Mouse (Mus musculus) liver, adult 2 months (tissue): ENCODE measurements around the gene Fam161b. TPM values are rescaled to one million over a fixed set of nuclear protein-coding genes. Genes with fewer than 3 reads are reported as not detected.

Experiments used
- DNase-seq: peaks from one replicate; pipeline ENCODE4 v3.0.0-alpha.2; 2011; ENCODE audit warnings: low read depth, low spot score; ENCODE audit errors: extremely low read depth
- H3K27ac ChIP-seq: fragments of 200-500 bp; replicated peaks from 2 replicates; pipeline ENCODE4 v1.5.1; 2012; ENCODE audit warnings: low read depth, mild to moderate bottlenecking, control low read depth, inconsistent platforms, low read length; ENCODE audit not compliant: insufficient read depth
- H3K27me3 ChIP-seq: fragments of 200-500 bp; 2 replicates; pipeline ENCODE4 v1.6.1; 2012; ENCODE audit warnings: mild to moderate bottlenecking, moderate library complexity, low read length, inconsistent platforms; ENCODE audit not compliant: control insufficient read depth, insufficient read depth
- H3K36me3 ChIP-seq: fragments of 200-500 bp; 2 replicates; pipeline ENCODE4 v1.6.1; 2012; ENCODE audit warnings: low read length, inconsistent platforms; ENCODE audit not compliant: control insufficient read depth, insufficient read depth
- H3K4me1 ChIP-seq: fragments of 200-500 bp; 2 replicates; pipeline ENCODE4 v1.6.1; 2011; ENCODE audit warnings: low read length; ENCODE audit not compliant: control insufficient read depth, insufficient read depth
- H3K4me3 ChIP-seq: fragments of 200-500 bp; 2 replicates; pipeline ENCODE4 v1.5.1; 2011; ENCODE audit warnings: low read depth, mild to moderate bottlenecking, control low read depth, low read length, moderate library complexity; ENCODE audit not compliant: insufficient read depth
- H3K79me2 ChIP-seq: fragments of 200-500 bp; 2 replicates; pipeline ENCODE4 v1.6.1; 2012; ENCODE audit warnings: inconsistent platforms, mild to moderate bottlenecking, low read length, moderate library complexity; ENCODE audit not compliant: control insufficient read depth, insufficient read depth
- H3K9ac ChIP-seq: fragments of 200-500 bp; 2 replicates; pipeline ENCODE4 v1.6.1; 2012; ENCODE audit warnings: low read depth, mild to moderate bottlenecking, control low read depth, inconsistent platforms, low read length
- CTCF ChIP-seq: fragments of 200-500 bp; IDR thresholded peaks from 2 replicates; pipeline ENCODE4 v1.5.1; 2011; ENCODE audit warnings: low read depth, low read length, control low read depth
- POLR2A ChIP-seq: fragments of 200-500 bp; IDR thresholded peaks from 2 replicates; pipeline ENCODE4 v1.6.1; 2011; ENCODE audit warnings: low read length, control low read depth; ENCODE audit not compliant: insufficient read depth; ENCODE audit errors: extremely low read depth
- WGBS: fragments of 180-500 bp; shearing (Covaris S2); methylation state at CpG from one replicate; pipeline ENCODE4 v1.1.7; 2018; 5-methylcytosine and 5-hydroxymethylcytosine counted together
- polyA plus RNA-seq: library from polyadenylated mRNA; depleted of rRNA; stranded (reverse); fragments of >200 nt; gene quantifications from 2 replicates; pipeline ENCODE4 v1.2.3, GENCODE M21; 2012; rRNA removed
- total RNA-seq: library from RNA; depleted of rRNA; stranded (reverse); fragments of >200 nt; gene quantifications from 2 replicates; pipeline ENCODE4 v1.2.3, GENCODE M21; 2014; rRNA removed

Gene Fam161b
- total and polyA plus RNA-seq, 2 experiments = 0.09 to 0.15 TPM

DNA sequence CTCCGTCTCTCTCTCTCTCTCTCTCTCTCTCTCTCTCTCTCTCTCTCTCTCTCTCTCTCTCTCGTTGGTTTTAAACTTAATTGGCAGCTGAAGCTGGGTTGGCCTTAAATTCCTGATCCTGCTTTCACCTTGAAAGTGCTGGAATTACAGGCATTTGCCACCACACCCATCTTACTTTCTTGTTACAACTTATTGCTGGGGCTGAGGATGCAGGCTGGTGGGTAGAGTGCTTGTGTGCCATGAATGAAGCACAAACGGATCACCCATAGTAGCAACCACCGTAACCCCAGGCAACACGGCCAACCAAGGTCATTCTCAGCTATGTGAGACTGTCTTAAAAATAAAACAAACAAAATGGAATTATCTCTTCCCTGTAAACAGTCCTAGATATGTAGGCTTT lies 50.3 kb downstream of the Fam161b start:
- TF ChIP-seq CTCF (no peak), POLR2A (no peak)
- Histone ChIP-seq H3K27ac (no peak overlapping the region), H3K4me3 (no peak overlapping the region), H3K4me1 (peaks cover 3% of the 10 kb centered on the region), H3K79me2 (no peaks in the 10 kb centered on the region; the same call in 1 of the 2 replicates), H3K36me3 (peaks cover 30% of the 10 kb centered on the region), H3K27me3 (no peaks in the 10 kb centered on the region), H3K9ac (no peak overlapping the region)
- 68% methylated on average over 4 of the region's 5 CpGs for WGBS
- no peak for DNase-seq

DNA sequence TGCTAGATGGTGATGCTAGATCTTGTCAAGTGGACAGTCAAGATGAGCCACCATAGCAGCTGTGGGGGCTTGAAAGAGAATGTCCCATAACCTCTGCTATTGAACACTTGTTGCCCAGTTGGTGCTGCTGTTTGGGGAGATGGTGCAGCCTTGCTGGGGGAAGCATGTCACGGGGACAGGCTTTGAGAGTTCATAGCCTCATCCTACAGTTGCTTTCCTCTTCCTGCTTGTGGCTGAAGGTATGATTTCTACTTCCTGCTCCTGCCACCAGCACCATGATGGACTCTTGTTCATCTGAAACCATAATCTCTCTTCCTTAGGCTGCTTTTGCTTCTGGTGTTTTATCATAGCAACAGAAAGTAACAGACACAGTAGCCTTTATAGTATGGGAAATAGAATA lies 57.1 kb downstream of the Fam161b start:
- no peak overlapping the region for H3K9ac ChIP-seq
- H3K4me1 ChIP-seq = peaks cover 8% of the 10 kb centered on the region; the same call in 1 of the 2 replicates
- no peak for DNase-seq
- WGBS = 90% methylated on average over 1 of the region's 1 CpGs
- H3K36me3 ChIP-seq = peaks cover 55% of the 10 kb centered on the region
- no peaks in the 10 kb centered on the region for H3K79me2 ChIP-seq
- no peaks in the 10 kb centered on the region for H3K27me3 ChIP-seq
- TF ChIP-seq POLR2A = no peak
- TF ChIP-seq CTCF = no peak
- H3K4me3 ChIP-seq = no peak overlapping the region
- H3K27ac ChIP-seq = peak overlapping the region; percentile 38

- Histone ChIP-seq H3K27me3 (no peaks in the 10 kb centered on the region), H3K4me3 (no peak overlapping the region), H3K79me2 (no peaks in the 10 kb centered on the region), H3K27ac (peak overlapping the region; percentile 38), H3K4me1 (peaks cover 8% of the 10 kb centered on the region; the same call in 1 of the 2 replicates), H3K9ac (no peak overlapping the region), H3K36me3 (peaks cover 55% of the 10 kb centered on the region)
- peak; percentile 93 for DNase-seq
- TF ChIP-seq POLR2A = no peak
- TF ChIP-seq CTCF = no peak
- 21% methylated on average over 5 of the region's 5 CpGs for WGBS
Measured at GRCm38 (mm10) chr12:84304101-84304500, 57.5 kb downstream of the Fam161b start.

- no peak overlapping the region for H3K9ac ChIP-seq
- DNase-seq = no peak
- TF ChIP-seq CTCF = no peak
- TF ChIP-seq POLR2A = no peak
Measured at GRCm38 (mm10) chr12:84299265-84299664, 62.4 kb downstream of the Fam161b start.

GRCm38 (mm10) chr12:84297851-84298250 lies 63.8 kb downstream of the Fam161b start:
- 78% methylated on average over 6 of the region's 6 CpGs for WGBS
- Histone ChIP-seq H3K36me3 (peaks cover 66% of the 10 kb centered on the region), H3K27me3 (no peaks in the 10 kb centered on the region), H3K27ac (no peak overlapping the region), H3K4me1 (no peaks in the 10 kb centered on the region), H3K9ac (no peak overlapping the region), H3K4me3 (no peak overlapping the region), H3K79me2 (no peaks in the 10 kb centered on the region)
- no peak for TF ChIP-seq CTCF
- no peak for TF ChIP-seq POLR2A
- no peak for DNase-seq

More at GRCm38 (mm10) chr12:84299265-84299664, 62.4 kb downstream of the Fam161b start:
- H3K36me3 ChIP-seq = peaks cover 64% of the 10 kb centered on the region
- WGBS = 98% methylated on average over 2 of the region's 2 CpGs
- H3K79me2 ChIP-seq = no peaks in the 10 kb centered on the region
- H3K4me3 ChIP-seq = no peak overlapping the region
- H3K4me1 ChIP-seq = peaks cover 4% of the 10 kb centered on the region; the same call in 1 of the 2 replicates
- H3K27me3 ChIP-seq = no peaks in the 10 kb centered on the region
- no peak overlapping the region for H3K27ac ChIP-seq

Other genes with a start within 250 kb of the Fam161b start
- gene Dnal1, start 247.5 kb downstream of the Fam161b start, total RNA-seq = 0.40 and 0.46 TPM in 2 replicates
- gene Dnal1, start 247.5 kb downstream of the Fam161b start, polyA plus RNA-seq = 0.29 and 0.38 TPM in 2 replicates
- 0.18 and 0.20 TPM in 2 replicates for gene Pnma1, start 213.3 kb downstream of the Fam161b start, total RNA-seq
- not detected in 2 replicates for gene Pnma1, start 213.3 kb downstream of the Fam161b start, polyA plus RNA-seq
- 2.3 and 3.2 TPM in 2 replicates for gene Elmsan1, start 143.0 kb downstream of the Fam161b start, total RNA-seq
- 3.4 and 3.8 TPM in 2 replicates for gene Elmsan1, start 143.0 kb downstream of the Fam161b start, polyA plus RNA-seq
- gene Ptgr2, start 76.6 kb downstream of the Fam161b start, total RNA-seq = 61.9 and 75.3 TPM in 2 replicates
- 16.3 and 18.5 TPM in 2 replicates for gene Ptgr2, start 76.6 kb downstream of the Fam161b start, polyA plus RNA-seq
- gene Zfp410, start 45.0 kb downstream of the Fam161b start, total RNA-seq = 20.4 and 23.2 TPM in 2 replicates
- 11.8 and 12.5 TPM in 2 replicates for gene Zfp410, start 45.0 kb downstream of the Fam161b start, polyA plus RNA-seq
- 21.2 and 23.0 TPM in 2 replicates for gene Coq6, start 176 bp downstream of the Fam161b start, total RNA-seq
- 25.1 and 27.8 TPM in 2 replicates for gene Coq6, start 176 bp downstream of the Fam161b start, polyA plus RNA-seq
- 157 and 161 TPM in 2 replicates for gene Entpd5, start 47.2 kb upstream of the Fam161b start, total RNA-seq
- 52.6 and 62.7 TPM in 2 replicates for gene Entpd5, start 47.2 kb upstream of the Fam161b start, polyA plus RNA-seq
- 0.18 and 0.27 TPM in 2 replicates for gene Bbof1, start 47.2 kb upstream of the Fam161b start, total RNA-seq
- not detected in 2 replicates for gene Bbof1, start 47.2 kb upstream of the Fam161b start, polyA plus RNA-seq
- gene Rnf113a2, start 55.4 kb upstream of the Fam161b start, total RNA-seq = 5.0 and 5.9 TPM in 2 replicates
- gene Rnf113a2, start 55.4 kb upstream of the Fam161b start, polyA plus RNA-seq = 2.8 TPM in 2 replicates
- gene Aldh6a1, start 89.2 kb upstream of the Fam161b start, total RNA-seq = 370 and 371 TPM in 2 replicates
- gene Aldh6a1, start 89.2 kb upstream of the Fam161b start, polyA plus RNA-seq = 104 and 121 TPM in 2 replicates
- 6.7 and 8.7 TPM in 2 replicates for gene Lin52, start 89.6 kb upstream of the Fam161b start, total RNA-seq
- 5.9 and 6.2 TPM in 2 replicates for gene Lin52, start 89.6 kb upstream of the Fam161b start, polyA plus RNA-seq
- gene Vsx2, start 207.9 kb upstream of the Fam161b start, total RNA-seq = not detected in 2 replicates
- gene Vsx2, start 207.9 kb upstream of the Fam161b start, polyA plus RNA-seq = not detected in 2 replicates